Mouse (Mus musculus) thymus, postnatal 0 days (tissue): Measurements from ENCODE around the gene Zfp867. TPM values are rescaled to one million over a fixed set of nuclear protein-coding genes. Genes with fewer than 3 reads are reported as not detected.

Source experiments
- DNase-seq: peaks from one replicate; pipeline ENCODE4 v3.0.0-alpha.2; 2015; ENCODE audit warnings: low spot score
- polyA plus RNA-seq: library from polyadenylated mRNA; unstranded; fragments of >200 nt; fragmentation: Nextera tagmentation; extraction: Ambion mirVana; gene quantifications from 2 replicates; pipeline ENCODE4 v1.2.1, GENCODE M21; 2015

Gene Zfp867
- polyA plus RNA-seq, 1 experiment from 2014 or later = 3.3 TPM

GRCm38 (mm10) chr11:59460459-59460858 lies 11.8 kb downstream of the Zfp867 start:
- no peak for DNase-seq

GRCm38 (mm10) chr11:59458973-59459372 lies 13.3 kb downstream of the Zfp867 start:
- no peak for DNase-seq

GRCm38 (mm10) chr11:59456891-59457290 lies 15.4 kb downstream of the Zfp867 start:
- no peak for DNase-seq

- DNase-seq = no peak
Measured at GRCm38 (mm10) chr11:59456346-59456745, 15.9 kb downstream of the Zfp867 start.

GRCm38 (mm10) chr11:59451086-59451485 lies 21.2 kb downstream of the Zfp867 start, which contains the start of gene Snap47:
Snap47 (minus strand) TSS chr11:59451186.
- DNase-seq = no peak

GRCm38 (mm10) chr11:59450230-59450771 lies 22.0 kb downstream of the Zfp867 start:
- DNase-seq = peak; percentile 59

- peak; percentile 85 for DNase-seq
Measured at GRCm38 (mm10) chr11:59449741-59450229, 22.5 kb downstream of the Zfp867 start, which contains the start of gene Jmjd4. Jmjd4 (plus strand) TSS chr11:59450045.

- no peak for DNase-seq
Measured at GRCm38 (mm10) chr11:59443102-59443501, 29.2 kb downstream of the Zfp867 start.

- no peak for DNase-seq
Measured at GRCm38 (mm10) chr11:59437954-59438353, 34.3 kb downstream of the Zfp867 start.

- DNase-seq = no peak
Measured at GRCm38 (mm10) chr11:59432261-59432660, 40.0 kb downstream of the Zfp867 start.

- no peak for DNase-seq
Measured at GRCm38 (mm10) chr11:59429959-59430358, 42.3 kb downstream of the Zfp867 start.

GRCm38 (mm10) chr11:59428057-59428660 lies 44.1 kb downstream of the Zfp867 start:
- DNase-seq = no peak

GRCm38 (mm10) chr11:59425671-59426101 lies 46.6 kb downstream of the Zfp867 start:
- DNase-seq = peak; percentile 84

- no peak for DNase-seq
Measured at GRCm38 (mm10) chr11:59423010-59423588, 49.2 kb downstream of the Zfp867 start.

GRCm38 (mm10) chr11:59421967-59422366 lies 50.3 kb downstream of the Zfp867 start:
- DNase-seq = no peak

- peak; percentile 22 for DNase-seq
Measured at GRCm38 (mm10) chr11:59421436-59421835, 50.8 kb downstream of the Zfp867 start.

- DNase-seq = no peak
Measured at GRCm38 (mm10) chr11:59418708-59419107, 53.6 kb downstream of the Zfp867 start.

- no peak for DNase-seq
Measured at GRCm38 (mm10) chr11:59412999-59413863, 59.0 kb downstream of the Zfp867 start.

GRCm38 (mm10) chr11:59412058-59412457 lies 60.2 kb downstream of the Zfp867 start:
- no peak for DNase-seq
